31 mouse cellular contexts compared by ENCODE assay signal in the genomic region with DNA sequence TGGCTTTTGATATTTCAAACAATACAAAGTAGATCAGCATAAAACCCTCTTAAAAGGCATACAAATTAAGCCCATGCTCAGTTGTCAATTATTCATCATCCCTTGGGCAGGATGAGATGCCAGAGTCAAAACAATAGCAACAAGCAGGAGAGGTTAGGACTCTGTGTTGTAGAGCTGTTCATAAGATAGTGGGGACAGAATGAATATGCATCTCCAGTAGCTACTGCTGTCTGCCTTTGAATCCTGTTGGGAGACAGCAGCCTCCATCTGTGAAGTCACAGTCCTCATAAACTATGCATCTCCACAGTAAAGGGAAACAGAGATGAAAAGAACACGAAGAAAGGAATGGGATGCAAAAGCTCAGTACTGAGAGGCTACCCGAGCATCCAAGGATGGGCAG.
DNase-seq lines count a peak whose midpoint lies in the region; ATAC-seq and TF ChIP-seq lines count a peak whose summit lies in the region.
"Had no signal": no experiment of that assay in that cellular context is flagged by ENCODE, and none has a peak within 500 bp of the region (broad histone marks: within the 10 kb centered on the region; RNA-seq: fewer than 3 reads in every experiment).

No protein-coding gene starts in this region.

- no peak overlapping the region for H3K4me2 ChIP-seq in forebrain, embryonic 14.5 days (ENCODE audit: low read length)
- H3K4me2 ChIP-seq in forebrain, embryonic 16.5 days (ENCODE audit: low read length), result no peak overlapping the region
- no peak overlapping the region for H3K4me2 ChIP-seq in midbrain, embryonic 11.5 days
- H3K4me2 ChIP-seq in midbrain, embryonic 14.5 days (ENCODE audit: low read length), result no peak overlapping the region
- H3K4me2 ChIP-seq: embryonic facial prominence, embryonic 13.5 days; heart, embryonic 13.5 days; hindbrain, embryonic 15.5 days had no signal

- ATAC-seq in forebrain, embryonic 14.5 days, result peak; percentile 40; the same call in 1 of the 2 replicates
- no peak for ATAC-seq in forebrain, embryonic 16.5 days
- ATAC-seq in midbrain, embryonic 11.5 days (ENCODE audit: low FRiP score), result 0 out of 2 replicates have a peak, but pooled peaks have one; percentile 7
- peak; percentile 81 for ATAC-seq in midbrain, embryonic 14.5 days (ENCODE audit: low FRiP score, low TSS enrichment)
- ATAC-seq: intestine, postnatal 0 days; Patski had no signal

- no peak for TF ChIP-seq CTCF in brain, embryonic 14.5 days (IDR thresholded peaks at IDR 0.05; ENCODE audit: borderline replicate concordance, extremely low read depth, insufficient read depth, insufficient read length)

- no peak overlapping the region for H3K27ac ChIP-seq in forebrain, embryonic 14.5 days (ENCODE audit: low read depth, low read length)
- no peak overlapping the region for H3K27ac ChIP-seq in forebrain, embryonic 16.5 days (ENCODE audit: low read length)
- no peak overlapping the region for H3K27ac ChIP-seq in midbrain, embryonic 11.5 days (ENCODE audit: low read depth, low read length)
- H3K27ac ChIP-seq in midbrain, embryonic 10.5 days (replicated peaks), result no peak overlapping the region
- H3K27ac ChIP-seq in midbrain, embryonic 14.5 days (replicated peaks; ENCODE audit: low read depth, low read length), result peak overlapping the region; percentile 6; the same call in 1 of the 2 replicates
- H3K27ac ChIP-seq: embryonic facial prominence, embryonic 10.5 days; embryonic facial prominence, embryonic 13.5 days; gastrocnemius, adult 2 months; heart, embryonic 10.5 days; heart, embryonic 13.5 days; hindbrain, embryonic 15.5 days had no signal

- no peaks in the 10 kb centered on the region for H3K27me3 ChIP-seq in forebrain, embryonic 14.5 days (replicated peaks; ENCODE audit: control insufficient read depth, insufficient read depth, low read length)
- no peaks in the 10 kb centered on the region for H3K27me3 ChIP-seq in forebrain, embryonic 16.5 days (replicated peaks; ENCODE audit: control insufficient read depth, insufficient read depth, low read length)
- no peaks in the 10 kb centered on the region for H3K27me3 ChIP-seq in midbrain, embryonic 11.5 days (ENCODE audit: control insufficient read depth, insufficient read depth, low read length)
- no peaks in the 10 kb centered on the region for H3K27me3 ChIP-seq in midbrain, embryonic 10.5 days (ENCODE audit: low read depth, poor library complexity, severe bottlenecking)
- no peaks in the 10 kb centered on the region for H3K27me3 ChIP-seq in midbrain, embryonic 14.5 days (ENCODE audit: control insufficient read depth, insufficient read depth, low read length)
- H3K27me3 ChIP-seq: CH12.LX; embryonic facial prominence, embryonic 13.5 days; heart, embryonic 13.5 days; hindbrain, embryonic 15.5 days had no signal

- DNase-seq in forebrain, embryonic 14.5 days (ENCODE audit: low spot score), result no peak
- DNase-seq in midbrain, embryonic 11.5 days (ENCODE audit: low spot score, missing footprints), result no peak
- DNase-seq in midbrain, embryonic 10.5 days (ENCODE audit: low spot score), result no peak
- DNase-seq in brain, embryonic 14.5 days (ENCODE audit: low read depth), result peak; percentile 65
- DNase-seq in midbrain, embryonic 14.5 days, result peak; percentile 40
- DNase-seq in heart, adult 18-20 months, result no peak
- no peak for DNase-seq in cerebellum, postnatal 25 days
- DNase-seq: adrenal gland, postnatal 10 days; adrenal gland, postnatal 36 days; B cell, adult 2 months; cerebellum, adult 11 months; cerebellum, adult 2 months; cerebellum, adult 9-11 months; cerebellum, postnatal 36 days; embryo, embryonic 11 days; gastrocnemius, adult 2 months; gastrocnemius, postnatal 14 days; heart, adult 11 months; heart, postnatal 14 days; heart, postnatal 4 days had no signal

- H3K9ac ChIP-seq in forebrain, embryonic 14.5 days (ENCODE audit: low read length), result no peak overlapping the region
- H3K9ac ChIP-seq in forebrain, embryonic 16.5 days (replicated peaks; ENCODE audit: low read depth, low read length), result no peak overlapping the region
- H3K9ac ChIP-seq in midbrain, embryonic 11.5 days (ENCODE audit: low read length), result no peak overlapping the region
- no peak overlapping the region for H3K9ac ChIP-seq in midbrain, embryonic 14.5 days (replicated peaks; ENCODE audit: low read length)
- H3K9ac ChIP-seq: embryonic facial prominence, embryonic 13.5 days; heart, embryonic 13.5 days; hindbrain, embryonic 15.5 days had no signal

- no peaks in the 10 kb centered on the region for H3K9me3 ChIP-seq in forebrain, embryonic 14.5 days (replicated peaks; ENCODE audit: control insufficient read depth, low read length)
- H3K9me3 ChIP-seq in forebrain, embryonic 16.5 days (ENCODE audit: control insufficient read depth, low read length), result no peaks in the 10 kb centered on the region
- H3K9me3 ChIP-seq in midbrain, embryonic 11.5 days (ENCODE audit: control insufficient read depth, low read length), result no peaks in the 10 kb centered on the region
- H3K9me3 ChIP-seq in midbrain, embryonic 10.5 days (replicated peaks), result no peaks in the 10 kb centered on the region
- no peaks in the 10 kb centered on the region for H3K9me3 ChIP-seq in midbrain, embryonic 14.5 days (ENCODE audit: control insufficient read depth, low read length)
- H3K9me3 ChIP-seq: embryonic facial prominence, embryonic 10.5 days; embryonic facial prominence, embryonic 13.5 days; G1E; heart, embryonic 10.5 days; heart, embryonic 13.5 days; hindbrain, embryonic 15.5 days had no signal

- WGBS in forebrain, embryonic 14.5 days, result 88% methylated on average over 2 of the region's 2 CpGs
- 73% methylated on average over 2 of the region's 2 CpGs for WGBS in forebrain, embryonic 16.5 days
- 81% methylated on average over 2 of the region's 2 CpGs for WGBS in midbrain, embryonic 11.5 days
- 83% methylated on average over 2 of the region's 2 CpGs for WGBS in midbrain, embryonic 10.5 days
- WGBS in midbrain, embryonic 14.5 days, result 36% methylated on average over 2 of the region's 2 CpGs

- no peaks in the 10 kb centered on the region for H3K4me1 ChIP-seq in forebrain, embryonic 14.5 days (ENCODE audit: control insufficient read depth, insufficient read depth, low read length)
- no peaks in the 10 kb centered on the region for H3K4me1 ChIP-seq in forebrain, embryonic 16.5 days (replicated peaks; ENCODE audit: control insufficient read depth, insufficient read depth, low read length)
- no peaks in the 10 kb centered on the region for H3K4me1 ChIP-seq in midbrain, embryonic 11.5 days (ENCODE audit: control insufficient read depth, insufficient read depth, low read length)
- H3K4me1 ChIP-seq in midbrain, embryonic 10.5 days, result no peaks in the 10 kb centered on the region
- no peaks in the 10 kb centered on the region for H3K4me1 ChIP-seq in midbrain, embryonic 14.5 days (ENCODE audit: control insufficient read depth, insufficient read depth, low read length)
- H3K4me1 ChIP-seq: embryonic facial prominence, embryonic 10.5 days; embryonic facial prominence, embryonic 13.5 days; heart, embryonic 10.5 days; heart, embryonic 13.5 days; hindbrain, embryonic 15.5 days had no signal

- H3K4me3 ChIP-seq in forebrain, embryonic 14.5 days (ENCODE audit: low read depth, low read length), result no peak overlapping the region
- H3K4me3 ChIP-seq in forebrain, embryonic 16.5 days (replicated peaks; ENCODE audit: low read length), result no peak overlapping the region
- no peak overlapping the region for H3K4me3 ChIP-seq in midbrain, embryonic 11.5 days (ENCODE audit: low read depth, low read length)
- no peak overlapping the region for H3K4me3 ChIP-seq in midbrain, embryonic 10.5 days
- no peak overlapping the region for H3K4me3 ChIP-seq in midbrain, embryonic 14.5 days (replicated peaks; ENCODE audit: low read depth, low read length)
- H3K4me3 ChIP-seq: embryonic facial prominence, embryonic 10.5 days; embryonic facial prominence, embryonic 13.5 days; erythroblast, embryonic 14.5 days; gastrocnemius, adult 2 months; heart, embryonic 10.5 days; heart, embryonic 13.5 days; hindbrain, embryonic 15.5 days had no signal

- no peak for TF ChIP-seq POLR2A in brain, embryonic 14.5 days (IDR thresholded peaks at IDR 0.05; ENCODE audit: borderline replicate concordance, extremely low read depth, insufficient read depth, insufficient read length, poor library complexity, severe bottlenecking)

- H3K36me3 ChIP-seq in forebrain, embryonic 14.5 days (ENCODE audit: control insufficient read depth, insufficient read depth, low read length), result no peaks in the 10 kb centered on the region
- H3K36me3 ChIP-seq in forebrain, embryonic 16.5 days (ENCODE audit: control insufficient read depth, insufficient read depth), result no peaks in the 10 kb centered on the region
- no peaks in the 10 kb centered on the region for H3K36me3 ChIP-seq in midbrain, embryonic 11.5 days (ENCODE audit: control insufficient read depth, insufficient read depth, low read length)
- no peaks in the 10 kb centered on the region for H3K36me3 ChIP-seq in midbrain, embryonic 10.5 days
- H3K36me3 ChIP-seq in midbrain, embryonic 14.5 days (ENCODE audit: control insufficient read depth, insufficient read depth, low read length), result no peaks in the 10 kb centered on the region
- H3K36me3 ChIP-seq: embryonic facial prominence, embryonic 10.5 days; embryonic facial prominence, embryonic 13.5 days; G1E; heart, embryonic 10.5 days; heart, embryonic 13.5 days; hindbrain, embryonic 15.5 days had no signal

Comparison
In these comparisons a context has a peak if more than half of its experiments do, and no peak if none do; other contexts are left out.
1. DNase-seq: peak in brain, embryonic 14.5 days (single experiment) and midbrain, embryonic 14.5 days (single experiment); none in forebrain, embryonic 14.5 days (single experiment), midbrain, embryonic 11.5 days (single experiment), midbrain, embryonic 10.5 days (single experiment), heart, adult 18-20 months (0 of 2) and cerebellum, postnatal 25 days (0 of 2).